In the genomic region with DNA sequence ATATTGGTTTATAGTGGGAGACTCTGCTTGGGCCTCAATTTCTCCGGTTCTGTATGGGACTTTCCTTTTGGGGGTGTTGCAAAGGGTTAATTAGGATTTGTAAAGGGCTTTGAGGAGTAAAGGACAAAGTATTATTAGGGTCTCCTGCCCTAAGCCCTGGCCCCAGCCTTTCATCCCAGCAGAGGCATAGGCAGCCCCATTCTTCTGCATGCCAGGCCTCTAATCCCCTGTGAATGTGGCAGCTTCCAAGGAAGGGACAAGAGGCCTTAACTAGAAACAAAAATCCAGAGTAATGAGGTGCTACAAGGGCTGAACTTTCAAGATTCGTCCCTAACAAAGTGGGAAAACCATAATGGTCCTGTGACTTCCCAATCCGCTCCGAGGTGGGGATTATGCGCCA, we compare ENCODE assay signal across 27 mouse cellular contexts. TPM values are rescaled to one million over a fixed set of nuclear protein-coding genes. Genes with fewer than 3 reads are reported as not detected.
DNase-seq lines count a peak whose midpoint lies in the region; ATAC-seq and TF ChIP-seq lines count a peak whose summit lies in the region.
"Had no signal": no experiment of that assay in that cellular context is flagged by ENCODE, and none has a peak within 500 bp of the region (broad histone marks: within the 10 kb centered on the region; RNA-seq: fewer than 3 reads in every experiment).

No protein-coding gene starts in this region.

- no peaks in the 10 kb centered on the region for H3K9me3 ChIP-seq in forebrain, embryonic 12.5 days
- no peaks in the 10 kb centered on the region for H3K9me3 ChIP-seq in forebrain, postnatal 0 days (ENCODE audit: low read length)
- H3K9me3 ChIP-seq in forebrain, embryonic 13.5 days (replicated peaks) = no peaks in the 10 kb centered on the region
- no peaks in the 10 kb centered on the region for H3K9me3 ChIP-seq in neural tube, embryonic 15.5 days (replicated peaks)
- H3K9me3 ChIP-seq: embryonic facial prominence, embryonic 13.5 days; heart, embryonic 13.5 days had no signal

- intact Hi-C loops in left cerebral cortex, postnatal 10 days (cut with DNase I) = no loop called here

- peak overlapping the region; percentile 79 for H3K27ac ChIP-seq in forebrain, embryonic 12.5 days
- H3K27ac ChIP-seq in forebrain, postnatal 0 days (ENCODE audit: low read depth, low read length) = no peak overlapping the region
- peak overlapping the region; percentile 55 for H3K27ac ChIP-seq in forebrain, embryonic 13.5 days
- no peak overlapping the region for H3K27ac ChIP-seq in neural tube, embryonic 15.5 days (replicated peaks)
- H3K27ac ChIP-seq: embryonic facial prominence, embryonic 13.5 days; heart, embryonic 13.5 days had no signal

- no peak; the same call in 1 of the 2 replicates for ATAC-seq in forebrain, embryonic 12.5 days (ENCODE audit: low FRiP score)
- ATAC-seq in forebrain, postnatal 0 days = no peak
- no peak for ATAC-seq in forebrain, embryonic 13.5 days
- ATAC-seq in neural tube, embryonic 15.5 days (ENCODE audit: low FRiP score) = no peak
- ATAC-seq: hindbrain, embryonic 16.5 days; inflammation-experienced regulatory T-cells, adult 6 months; intestine, postnatal 0 days had no signal

- no peak for TF ChIP-seq POLR2A in brain, embryonic 14.5 days (IDR thresholded peaks at IDR 0.05; ENCODE audit: borderline replicate concordance, extremely low read depth, insufficient read depth, insufficient read length, poor library complexity, severe bottlenecking)

- peaks cover 44% of the 10 kb centered on the region for H3K4me1 ChIP-seq in forebrain, embryonic 12.5 days
- H3K4me1 ChIP-seq in forebrain, postnatal 0 days (ENCODE audit: insufficient read depth) = no peaks in the 10 kb centered on the region
- peaks cover 51% of the 10 kb centered on the region for H3K4me1 ChIP-seq in forebrain, embryonic 13.5 days
- H3K4me1 ChIP-seq in neural tube, embryonic 15.5 days = peaks cover 15% of the 10 kb centered on the region

- 0 out of 2 replicates have a peak overlapping the region, but pooled peaks have one; percentile 15 for H3K4me2 ChIP-seq in forebrain, embryonic 12.5 days
- H3K4me2 ChIP-seq in forebrain, postnatal 0 days (ENCODE audit: low read depth) = no peak overlapping the region
- H3K4me2 ChIP-seq in forebrain, embryonic 13.5 days = no peak overlapping the region
- no peak overlapping the region for H3K4me2 ChIP-seq in neural tube, embryonic 15.5 days
- H3K4me2 ChIP-seq: embryonic facial prominence, embryonic 13.5 days; heart, embryonic 13.5 days had no signal

- WGBS in forebrain, embryonic 12.5 days = 9% methylated on average over 5 of the region's 5 CpGs
- WGBS in forebrain, postnatal 0 days = 9% methylated on average over 5 of the region's 5 CpGs
- WGBS in forebrain, embryonic 13.5 days = 2% methylated on average over 5 of the region's 5 CpGs
- WGBS in neural tube, embryonic 15.5 days = 53% methylated on average over 5 of the region's 5 CpGs

- DNase-seq in forebrain, postnatal 0 days = no peak
- peak; percentile 79 for DNase-seq in brain, embryonic 14.5 days (ENCODE audit: low read depth)
- DNase-seq in embryo, embryonic 10.5 days (ENCODE audit: low spot score) = peak; percentile 53
- DNase-seq in left cerebral cortex, postnatal 10 days (ENCODE audit: extremely low spot score in 1 of 2, low spot score in 2 of 2) = no peak
- DNase-seq: adrenal gland, adult 8-10 months; adrenal gland, postnatal 36 days; cerebellum, adult 11 months; cerebellum, adult 8-10 months; cerebellum, postnatal 14 days; gastrocnemius, postnatal 14 days; heart, adult 11 months; heart, postnatal 36 days; kidney, adult 8-10 months had no signal

- no peaks in the 10 kb centered on the region for H3K27me3 ChIP-seq in forebrain, embryonic 12.5 days
- no peaks in the 10 kb centered on the region for H3K27me3 ChIP-seq in forebrain, postnatal 0 days (ENCODE audit: insufficient read depth, low read length)
- no peaks in the 10 kb centered on the region for H3K27me3 ChIP-seq in forebrain, embryonic 13.5 days
- H3K27me3 ChIP-seq in neural tube, embryonic 15.5 days (replicated peaks) = no peaks in the 10 kb centered on the region
- H3K27me3 ChIP-seq: embryonic facial prominence, embryonic 13.5 days; heart, embryonic 13.5 days had no signal

- no peak overlapping the region for H3K9ac ChIP-seq in forebrain, embryonic 12.5 days
- H3K9ac ChIP-seq in forebrain, postnatal 0 days = no peak overlapping the region
- no peak overlapping the region; the same call in 1 of the 2 replicates for H3K9ac ChIP-seq in forebrain, embryonic 13.5 days
- no peak overlapping the region for H3K9ac ChIP-seq in neural tube, embryonic 15.5 days (replicated peaks)
- H3K9ac ChIP-seq: embryonic facial prominence, embryonic 13.5 days; heart, embryonic 13.5 days had no signal

- H3K4me3 ChIP-seq in forebrain, embryonic 12.5 days (replicated peaks) = no peak overlapping the region
- no peak overlapping the region for H3K4me3 ChIP-seq in forebrain, postnatal 0 days (ENCODE audit: low read depth, low read length)
- H3K4me3 ChIP-seq in forebrain, embryonic 13.5 days = no peak overlapping the region
- no peak overlapping the region for H3K4me3 ChIP-seq in neural tube, embryonic 15.5 days (replicated peaks)
- H3K4me3 ChIP-seq: embryonic facial prominence, embryonic 13.5 days; heart, embryonic 13.5 days had no signal

- no peak for TF ChIP-seq CTCF in forebrain, postnatal 0 days (IDR thresholded peaks at IDR 0.05; ENCODE audit: low read depth)
- TF ChIP-seq CTCF in brain, embryonic 14.5 days (IDR thresholded peaks at IDR 0.05; ENCODE audit: borderline replicate concordance, extremely low read depth, insufficient read depth, insufficient read length) = no peak

- no peaks in the 10 kb centered on the region for H3K36me3 ChIP-seq in forebrain, embryonic 12.5 days (replicated peaks)
- H3K36me3 ChIP-seq in forebrain, postnatal 0 days (ENCODE audit: insufficient read depth) = no peaks in the 10 kb centered on the region
- H3K36me3 ChIP-seq in forebrain, embryonic 13.5 days (ENCODE audit: poor library complexity, severe bottlenecking) = no peaks in the 10 kb centered on the region
- H3K36me3 ChIP-seq in neural tube, embryonic 15.5 days = no peaks in the 10 kb centered on the region
- H3K36me3 ChIP-seq: embryonic facial prominence, embryonic 13.5 days had no signal

RNA-seq across cellular contexts. Expression of gene Dhdds, which starts 2.2 kb away (rescaled TPM):
- 45.5 and 48.6 TPM in 2 replicates for polyA plus RNA-seq in forebrain, embryonic 12.5 days (2016; fragmentation: Nextera tagmentation; extraction: Ambion mirVana)
- 40.2 and 42.0 TPM in 2 replicates for total RNA-seq in forebrain, postnatal 0 days (2014; rRNA removed)
- polyA plus RNA-seq in forebrain, postnatal 0 days (2015; fragmentation: Nextera tagmentation; extraction: Ambion mirVana) = 39.8 and 43.5 TPM in 2 replicates
- polyA plus RNA-seq in brain, embryonic 14.5 days (2012; rRNA removed) = 47.0 and 56.1 TPM in 2 replicates
- 47.1 and 47.6 TPM in 2 replicates for polyA plus RNA-seq in forebrain, embryonic 13.5 days (2015; fragmentation: Nextera tagmentation; extraction: Ambion mirVana)
- 10 to 100 TPM; 57.1 to 61.4 TPM for total RNA-seq in left cerebral cortex, postnatal 10 days (2021)
- polyA plus RNA-seq in neural tube, embryonic 15.5 days (2015; fragmentation: Nextera tagmentation; extraction: Ambion mirVana) = 47.0 and 47.4 TPM in 2 replicates

RNA-seq across cellular contexts. Expression of gene Lin28a, which starts 15.7 kb away (rescaled TPM):
- polyA plus RNA-seq in forebrain, embryonic 12.5 days (2016; fragmentation: Nextera tagmentation; extraction: Ambion mirVana) = 0.92 and 1.5 TPM in 2 replicates
- total RNA-seq in forebrain, postnatal 0 days (2014; rRNA removed) = 0.05 TPM in 1 of 2 replicates, not detected in the other
- polyA plus RNA-seq in forebrain, postnatal 0 days (2015; fragmentation: Nextera tagmentation; extraction: Ambion mirVana) = not detected in 2 replicates
- polyA plus RNA-seq in brain, embryonic 14.5 days (2012; rRNA removed) = 0.34 TPM in 2 replicates
- polyA plus RNA-seq in forebrain, embryonic 13.5 days (2015; fragmentation: Nextera tagmentation; extraction: Ambion mirVana) = 0.15 and 0.34 TPM in 2 replicates
- not detected for total RNA-seq in left cerebral cortex, postnatal 10 days (2021)
- polyA plus RNA-seq in neural tube, embryonic 15.5 days (2015; fragmentation: Nextera tagmentation; extraction: Ambion mirVana) = 0.19 and 0.37 TPM in 2 replicates
- total RNA-seq: adrenal gland, adult 8-10 months; adrenal gland, postnatal 36 days; heart, postnatal 36 days had no signal
- polyA plus RNA-seq: embryonic facial prominence, embryonic 13.5 days; frontal cortex, adult 2 months; intestine, postnatal 0 days had no signal

RNA-seq across cellular contexts. Expression of gene Hmgn2, which starts 34.5 kb away (rescaled TPM):
- 3,644 and 3,855 TPM in 2 replicates for polyA plus RNA-seq in forebrain, embryonic 12.5 days (2016; fragmentation: Nextera tagmentation; extraction: Ambion mirVana)
- 377 and 408 TPM in 2 replicates for total RNA-seq in forebrain, postnatal 0 days (2014; rRNA removed)
- polyA plus RNA-seq in forebrain, postnatal 0 days (2015; fragmentation: Nextera tagmentation; extraction: Ambion mirVana) = 1,226 and 1,340 TPM in 2 replicates
- polyA plus RNA-seq in brain, embryonic 14.5 days (2012; rRNA removed) = 528 and 637 TPM in 2 replicates
- polyA plus RNA-seq in forebrain, embryonic 13.5 days (2015; fragmentation: Nextera tagmentation; extraction: Ambion mirVana) = 3,166 and 3,367 TPM in 2 replicates
- 100 to 1,000 TPM; 181 to 183 TPM for total RNA-seq in left cerebral cortex, postnatal 10 days (2021)
- 921 and 1,163 TPM in 2 replicates for polyA plus RNA-seq in neural tube, embryonic 15.5 days (2015; fragmentation: Nextera tagmentation; extraction: Ambion mirVana)

RNA-seq across cellular contexts. Expression of gene Zfp683, which starts 50.7 kb away (rescaled TPM):
- polyA plus RNA-seq in forebrain, embryonic 12.5 days (2016; fragmentation: Nextera tagmentation; extraction: Ambion mirVana) = not detected in 2 replicates
- not detected in 2 replicates for total RNA-seq in forebrain, postnatal 0 days (2014; rRNA removed)
- polyA plus RNA-seq in forebrain, postnatal 0 days (2015; fragmentation: Nextera tagmentation; extraction: Ambion mirVana) = not detected in 2 replicates
- polyA plus RNA-seq in brain, embryonic 14.5 days (2012; rRNA removed) = not detected in 2 replicates
- not detected in 2 replicates for polyA plus RNA-seq in forebrain, embryonic 13.5 days (2015; fragmentation: Nextera tagmentation; extraction: Ambion mirVana)
- total RNA-seq in left cerebral cortex, postnatal 10 days (2021) = not detected
- not detected in 2 replicates for polyA plus RNA-seq in neural tube, embryonic 15.5 days (2015; fragmentation: Nextera tagmentation; extraction: Ambion mirVana)
- total RNA-seq: adrenal gland, postnatal 36 days; common myeloid progenitor, adult 5-6 weeks; ES-E14; gastrocnemius, adult 18-20 months; gastrocnemius, postnatal 14 days; heart, postnatal 36 days had no signal
- polyA plus RNA-seq: embryonic facial prominence, embryonic 13.5 days; frontal cortex, adult 2 months; heart, embryonic 13.5 days; heart, postnatal 0 days; hindbrain, embryonic 11.5 days; hindbrain, embryonic 16.5 days; intestine, postnatal 0 days had no signal

RNA-seq across cellular contexts. Expression of gene Crybg2, which starts 57.7 kb away (rescaled TPM):
- 0.62 and 0.96 TPM in 2 replicates for polyA plus RNA-seq in forebrain, embryonic 12.5 days (2016; fragmentation: Nextera tagmentation; extraction: Ambion mirVana)
- 3.4 and 11.8 TPM in 2 replicates for total RNA-seq in forebrain, postnatal 0 days (2014; rRNA removed)
- 3.7 and 4.5 TPM in 2 replicates for polyA plus RNA-seq in forebrain, postnatal 0 days (2015; fragmentation: Nextera tagmentation; extraction: Ambion mirVana)
- 2.0 and 2.3 TPM in 2 replicates for polyA plus RNA-seq in brain, embryonic 14.5 days (2012; rRNA removed)
- polyA plus RNA-seq in forebrain, embryonic 13.5 days (2015; fragmentation: Nextera tagmentation; extraction: Ambion mirVana) = 0.47 and 0.53 TPM in 2 replicates
- 1 to 10 TPM; 2.9 to 3.5 TPM for total RNA-seq in left cerebral cortex, postnatal 10 days (2021)
- 2.5 and 3.7 TPM in 2 replicates for polyA plus RNA-seq in neural tube, embryonic 15.5 days (2015; fragmentation: Nextera tagmentation; extraction: Ambion mirVana)
- total RNA-seq: adrenal gland, adult 8-10 months; adrenal gland, postnatal 36 days; common myeloid progenitor, adult 5-6 weeks; gastrocnemius, postnatal 14 days; heart, postnatal 36 days had no signal
- polyA plus RNA-seq: heart, embryonic 13.5 days; heart, postnatal 0 days had no signal

Comparison
In these comparisons a context has a peak if more than half of its experiments do, and no peak if none do; other contexts are left out.
1. H3K27ac ChIP-seq: peak in forebrain, embryonic 12.5 days (single experiment) and forebrain, embryonic 13.5 days (single experiment); none in forebrain, postnatal 0 days (single experiment) and neural tube, embryonic 15.5 days (single experiment).
2. DNase-seq: peak in brain, embryonic 14.5 days (single experiment) and embryo, embryonic 10.5 days (single experiment); none in forebrain, postnatal 0 days (single experiment) and left cerebral cortex, postnatal 10 days (0 of 2).